Mouse (Mus musculus) embryonic fibroblast, embryonic 13.5 days (primary cell): Measurements from ENCODE around the gene Ppp1r36.

Experiments used
- CTCF ChIP-seq: IDR thresholded peaks from 2 replicates; pipeline ENCODE4 v1.5.1; 2011; ENCODE audit warnings: mild to moderate bottlenecking, control low read depth, low read length, moderate library complexity, borderline replicate concordance; ENCODE audit not compliant: insufficient read depth
- POLR2A ChIP-seq: IDR thresholded peaks from 2 replicates; pipeline ENCODE4 v1.6.1; 2011; ENCODE audit warnings: low read depth, mild to moderate bottlenecking, control low read depth, low read length, moderate library complexity

DNA sequence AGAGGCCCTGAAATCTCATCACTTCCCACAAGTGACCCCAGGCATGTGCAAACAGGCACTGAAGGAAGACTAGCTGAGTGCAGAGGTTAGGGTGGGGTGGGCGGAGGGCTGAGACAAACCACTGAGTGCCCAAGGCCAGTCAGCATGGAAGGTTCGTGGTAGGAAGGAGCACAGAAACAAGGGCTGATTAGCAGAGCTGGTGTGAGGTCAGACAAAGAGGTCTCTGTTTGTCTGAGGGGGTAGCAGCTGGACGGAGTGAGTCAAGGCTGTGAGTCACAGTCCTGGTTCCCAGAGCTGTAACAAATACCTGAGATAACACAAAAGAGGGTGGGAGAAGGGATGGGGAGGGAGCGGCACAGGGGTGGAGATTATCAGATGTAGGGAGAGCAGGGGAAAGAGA is 41.7 kb downstream of the Ppp1r36 start:
- TF ChIP-seq POLR2A (no peak), CTCF (no peak)
